Mouse (Mus musculus) forebrain, embryonic 14.5 days (tissue): ENCODE results near the gene Sh3bp1. TPM values are rescaled to one million over a fixed set of nuclear protein-coding genes. Genes with fewer than 3 reads are reported as not detected.

ENCODE experiments used
- ATAC-seq: fragments of 200-750 bp; cut with Nextera tagmentation; 2 replicates; pipeline ENCODE4 v1.8.0; 2017; ENCODE audit warnings: mild to moderate bottlenecking, moderate library complexity
- DNase-seq: peaks from one replicate; pipeline ENCODE4 v3.0.0-alpha.2; 2015; ENCODE audit warnings: low spot score
- H3K27ac ChIP-seq: fragments of 300-500 bp; sonication (generic); 2 replicates; pipeline ENCODE4 v1.5.1; 2014; ENCODE audit warnings: low read depth, mild to moderate bottlenecking, control low read depth, low read length, moderate library complexity
- H3K27me3 ChIP-seq: fragments of 300-500 bp; sonication (generic); replicated peaks from 2 replicates; pipeline ENCODE4 v1.6.1; 2014; ENCODE audit warnings: low read length, control low read depth, mixed read lengths; ENCODE audit not compliant: control insufficient read depth, insufficient read depth
- H3K36me3 ChIP-seq: fragments of 300-500 bp; sonication (generic); 2 replicates; pipeline ENCODE4 v1.6.1; 2014; ENCODE audit warnings: low read length, control low read depth; ENCODE audit not compliant: control insufficient read depth, insufficient read depth
- H3K4me1 ChIP-seq: fragments of 300-500 bp; sonication (generic); 2 replicates; pipeline ENCODE4 v1.6.1; 2014; ENCODE audit warnings: antibody characterized with exemption, low read length, control low read depth; ENCODE audit not compliant: control insufficient read depth, insufficient read depth
- H3K4me2 ChIP-seq: fragments of 300-500 bp; sonication (generic); 2 replicates; pipeline ENCODE4 v1.6.1; 2014; ENCODE audit warnings: mild to moderate bottlenecking, control low read depth, low read length
- H3K4me3 ChIP-seq: fragments of 300-500 bp; sonication (generic); 2 replicates; pipeline ENCODE4 v1.5.1; 2014; ENCODE audit warnings: low read depth, low read length, control low read depth
- H3K9ac ChIP-seq: fragments of 300-500 bp; sonication (generic); 2 replicates; pipeline ENCODE4 v1.6.1; 2014; ENCODE audit warnings: mild to moderate bottlenecking, low read length, control low read depth, moderate library complexity
- H3K9me3 ChIP-seq: fragments of 300-500 bp; sonication (generic); replicated peaks from 2 replicates; pipeline ENCODE4 v1.6.1; 2016; ENCODE audit warnings: low read length, control low read depth, mixed read lengths; ENCODE audit not compliant: control insufficient read depth
- WGBS: fragments of 180-500 bp; shearing (Covaris S2); extraction: QIAGEN DNeasy Blood & Tissue Kit; methylation state at CpG from one replicate; pipeline ENCODE4 v1.1.7; 2014; 5-methylcytosine and 5-hydroxymethylcytosine counted together
- polyA plus RNA-seq: library from polyadenylated mRNA; unstranded; fragments of >200 nt; fragmentation: Nextera tagmentation; extraction: Ambion mirVana; gene quantifications from 2 replicates; pipeline ENCODE4 v1.2.1, GENCODE M21; 2014

The Sh3bp1 gene
- polyA plus RNA-seq, 1 experiment from 2014 or later, result 4.2 TPM

GRCm38 (mm10) chr15:78903243-78903642, 3.7 kb downstream of the Sh3bp1 start:
- peaks cover 4% of the 10 kb centered on the region; the same call in 1 of the 2 replicates for H3K4me1 ChIP-seq
- H3K4me2 ChIP-seq, result no peak overlapping the region
- H3K36me3 ChIP-seq, result no peaks in the 10 kb centered on the region
- no peak overlapping the region for H3K4me3 ChIP-seq
- no peaks in the 10 kb centered on the region for H3K9me3 ChIP-seq
- no peak overlapping the region for H3K9ac ChIP-seq
- H3K27me3 ChIP-seq, result 0 out of 2 replicates have a peak, but pooled peaks cover 3% of the 10 kb centered on the region
- DNase-seq, result peak; percentile 86
- 4% methylated on average over 2 of the region's 2 CpGs for WGBS
- H3K27ac ChIP-seq, result no peak overlapping the region
- peak; percentile 64 for ATAC-seq

GRCm38 (mm10) chr15:78908399-78908798, 8.8 kb downstream of the Sh3bp1 start:
- H3K36me3 ChIP-seq, result no peaks in the 10 kb centered on the region
- DNase-seq (no peak), ATAC-seq (no peak)
- H3K4me3 ChIP-seq, result no peak overlapping the region
- H3K4me2 ChIP-seq, result no peak overlapping the region
- H3K9me3 ChIP-seq, result no peaks in the 10 kb centered on the region
- no peaks in the 10 kb centered on the region for H3K27me3 ChIP-seq
- peaks cover 4% of the 10 kb centered on the region; the same call in 1 of the 2 replicates for H3K4me1 ChIP-seq
- H3K9ac ChIP-seq, result no peak overlapping the region
- H3K27ac ChIP-seq, result no peak overlapping the region
- 81% methylated on average over 7 of the region's 7 CpGs for WGBS

- no peak overlapping the region for H3K4me2 ChIP-seq
- H3K4me1 ChIP-seq, result peaks cover 4% of the 10 kb centered on the region; the same call in 1 of the 2 replicates
- H3K9ac ChIP-seq, result no peak overlapping the region
- whole genome bisulfite sequencing, result 96% methylated on average over 8 of the region's 8 CpGs
- DNase-seq (no peak), ATAC-seq (no peak)
- no peaks in the 10 kb centered on the region for H3K27me3 ChIP-seq
- H3K4me3 ChIP-seq, result no peak overlapping the region
- H3K36me3 ChIP-seq, result no peaks in the 10 kb centered on the region
- no peak overlapping the region for H3K27ac ChIP-seq
- no peaks in the 10 kb centered on the region for H3K9me3 ChIP-seq
These were observed 9.4 kb downstream of the Sh3bp1 start for GRCm38 (mm10) chr15:78908982-78909381.

- no peak overlapping the region for H3K27ac ChIP-seq
- no peaks in the 10 kb centered on the region for H3K36me3 ChIP-seq
- H3K4me1 ChIP-seq, result peaks cover 21% of the 10 kb centered on the region
- no peaks in the 10 kb centered on the region for H3K27me3 ChIP-seq
- peak; percentile 61 for DNase-seq
- H3K4me3 ChIP-seq, result no peak overlapping the region
- H3K4me2 ChIP-seq, result no peak overlapping the region
- WGBS, result 30% methylated on average over 9 of the region's 9 CpGs
- no peak for ATAC-seq
- H3K9me3 ChIP-seq, result no peaks in the 10 kb centered on the region
- 0 out of 2 replicates have a peak overlapping the region, but pooled peaks have one; percentile 32 for H3K9ac ChIP-seq
These were observed 12.5 kb downstream of the Sh3bp1 start for GRCm38 (mm10) chr15:78912040-78912439.

- DNase-seq, result peak; percentile 99
- Histone ChIP-seq H3K4me2 (peak within 1 kb of the TSS; percentile 94), H3K4me1 (peaks cover 21% of the 10 kb centered on the region), H3K36me3 (peaks cover 12% of the 10 kb centered on the region), H3K9ac (peak within 1 kb of the TSS; percentile 88), H3K9me3 (no peaks in the 10 kb centered on the region), H3K4me3 (peak within 1 kb of the TSS; percentile 74), H3K27ac (peak within 1 kb of the TSS; percentile 97), H3K27me3 (no peaks in the 10 kb centered on the region)
- ATAC-seq, result peak; percentile 95
- WGBS, result under 1% methylated on average over 50 of the region's 51 CpGs
These were observed 14.1 kb downstream of the Sh3bp1 start, which contains the start of gene Pdxp for GRCm38 (mm10) chr15:78913632-78914090. Gene Pdxp, plus strand, starts transcription at chr15:78913919.

- H3K4me3 ChIP-seq, result peak overlapping the region; percentile 74
- WGBS, result under 1% methylated on average over 82 of the region's 87 CpGs
These were observed 14.7 kb downstream of the Sh3bp1 start for GRCm38 (mm10) chr15:78914091-78914822.

GRCm38 (mm10) chr15:78914823-78915659, 15.5 kb downstream of the Sh3bp1 start:
- peaks cover 22% of the 10 kb centered on the region for H3K36me3 ChIP-seq

More at GRCm38 (mm10) chr15:78914091-78914822, 14.7 kb downstream of the Sh3bp1 start:
- peak; percentile 68 for ATAC-seq
- peak overlapping the region; percentile 88 for H3K9ac ChIP-seq
- peaks cover 21% of the 10 kb centered on the region for H3K4me1 ChIP-seq
- H3K36me3 ChIP-seq, result peaks cover 16% of the 10 kb centered on the region
- H3K27me3 ChIP-seq, result no peaks in the 10 kb centered on the region
- DNase-seq, result peak; percentile 60
- H3K4me2 ChIP-seq, result peak overlapping the region; percentile 94
- peak overlapping the region; percentile 97 for H3K27ac ChIP-seq
- no peaks in the 10 kb centered on the region for H3K9me3 ChIP-seq

GRCm38 (mm10) chr15:78915660-78916017, 16.1 kb downstream of the Sh3bp1 start:
- H3K36me3 ChIP-seq, result peaks cover 22% of the 10 kb centered on the region
- WGBS, result 11% methylated on average over 8 of the region's 8 CpGs
- peak overlapping the region; percentile 94 for H3K4me2 ChIP-seq
- DNase-seq, result peak; percentile 95
- H3K27me3 ChIP-seq, result no peaks in the 10 kb centered on the region
- peaks cover 21% of the 10 kb centered on the region for H3K4me1 ChIP-seq
- H3K9me3 ChIP-seq, result no peaks in the 10 kb centered on the region
- ATAC-seq, result peak; percentile 40
- peak overlapping the region; percentile 65 for H3K9ac ChIP-seq
- peak overlapping the region; percentile 74 for H3K4me3 ChIP-seq
- H3K27ac ChIP-seq, result no peak overlapping the region

More at GRCm38 (mm10) chr15:78914823-78915659, 15.5 kb downstream of the Sh3bp1 start:
- no peaks in the 10 kb centered on the region for H3K9me3 ChIP-seq
- peak overlapping the region; percentile 88 for H3K9ac ChIP-seq
- ATAC-seq, result no peak
- peaks cover 21% of the 10 kb centered on the region for H3K4me1 ChIP-seq
- H3K27ac ChIP-seq, result peak overlapping the region; percentile 97; the same call in 1 of the 2 replicates
- H3K27me3 ChIP-seq, result no peaks in the 10 kb centered on the region
- no peak for DNase-seq
- WGBS, result 50% methylated on average over 8 of the region's 8 CpGs
- peak overlapping the region; percentile 94 for H3K4me2 ChIP-seq
- H3K4me3 ChIP-seq, result peak overlapping the region; percentile 74
